Mouse (Mus musculus): ENCODE measurements around the gene Oaz1. TPM values are rescaled to one million over a fixed set of nuclear protein-coding genes. Genes with fewer than 3 reads are reported as not detected.
"Not testable (repeated sequence)": the region's sequence is repeated elsewhere in the genome, so short reads cannot be mapped to it uniquely, and the experiment has no call there.

Oaz1 gene
- total RNA-seq, 2 experiments from 2014 or later = 579 to 691 TPM

GRCm38 (mm10) chr10:80805925-80806324 is 20.5 kb upstream of the Oaz1 start:
- TF ChIP-seq CTCF (IDR thresholded peaks at IDR 0.05) = peak; percentile 91
- DNase-seq = peak; percentile 85
- no peak overlapping the region for H3K4me3 ChIP-seq
- peak overlapping the region; percentile 9 for H3K27ac ChIP-seq
- intact Hi-C loops (cut with DNase I) = loop anchor here (5.0 kb wide), 1 partner anchor 59 kb away; no protein-coding TSS in a partner anchor

DNA sequence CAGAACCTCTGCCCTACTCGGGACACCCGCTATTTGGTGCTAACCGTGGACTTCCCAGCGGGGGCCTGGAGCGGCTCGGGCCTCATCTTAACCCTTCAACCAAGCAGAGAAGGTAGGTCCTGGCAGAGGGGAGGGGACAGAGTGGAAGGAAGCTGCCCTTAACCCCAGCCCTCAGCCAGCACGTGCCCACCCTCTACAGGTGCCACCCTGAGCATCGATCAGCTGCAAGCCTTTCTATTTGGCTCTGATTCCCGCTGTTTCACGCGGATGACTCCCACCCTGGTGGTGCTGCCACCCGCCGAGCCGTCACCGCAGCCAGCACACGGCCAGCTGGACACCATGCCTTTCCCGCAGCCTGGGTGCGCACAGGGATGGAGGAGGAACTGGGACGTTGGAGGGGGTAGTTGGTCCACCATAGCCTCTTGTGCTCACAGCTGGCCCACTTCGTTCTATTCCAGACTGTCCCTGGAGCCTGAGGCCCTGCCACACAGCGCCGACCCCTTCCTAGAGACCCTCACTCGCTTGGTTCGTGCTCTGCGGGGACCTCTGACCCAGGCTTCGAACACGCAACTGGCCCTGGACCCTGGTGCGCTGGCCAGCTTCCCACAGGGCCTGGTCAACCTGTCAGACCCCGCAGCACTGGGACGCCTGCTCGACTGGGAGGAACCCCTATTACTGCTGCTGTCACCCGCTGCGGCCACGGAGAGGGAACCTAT is 20.0 kb upstream of the Oaz1 start:
- intact Hi-C loops (cut with DNase I) = loop anchor here (5.0 kb wide), 1 partner anchor 59 kb away; no protein-coding TSS in a partner anchor
- Histone ChIP-seq H3K27ac (peak overlapping the region; percentile 82), H3K4me3 (peak overlapping the region; percentile 74)
- TF ChIP-seq CTCF (IDR thresholded peaks at IDR 0.05) = no peak
- peak; percentile 34 for DNase-seq

DNA sequence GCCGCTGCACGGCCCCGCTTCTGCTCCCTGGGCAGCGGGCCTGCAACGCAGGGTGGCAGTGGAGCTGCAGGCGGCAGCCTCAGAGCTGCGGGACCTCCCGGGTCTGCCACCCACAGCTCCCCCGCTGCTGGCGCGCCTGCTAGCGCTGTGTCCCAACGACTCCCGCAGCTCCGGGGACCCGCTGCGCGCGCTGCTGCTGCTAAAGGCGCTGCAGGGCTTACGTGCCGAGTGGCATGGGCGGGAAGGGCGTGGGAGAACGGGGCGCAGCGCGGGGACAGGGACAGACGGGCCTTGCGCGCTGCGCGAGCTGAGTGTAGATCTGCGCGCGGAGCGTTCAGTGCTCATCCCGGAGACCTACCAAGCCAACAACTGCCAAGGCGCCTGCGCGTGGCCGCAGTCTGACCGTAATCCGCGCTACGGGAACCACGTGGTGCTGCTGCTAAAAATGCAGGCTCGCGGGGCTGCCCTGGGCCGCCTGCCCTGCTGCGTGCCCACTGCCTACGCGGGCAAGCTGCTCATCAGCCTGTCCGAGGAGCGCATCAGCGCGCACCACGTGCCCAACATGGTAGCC is 19.3 kb upstream of the Oaz1 start:
- intact Hi-C loops (cut with DNase I) = loop anchor here (5.0 kb wide), 1 partner anchor 60 kb away; no protein-coding TSS in a partner anchor
- Histone ChIP-seq H3K27ac (peak overlapping the region; percentile 82), H3K4me3 (peak overlapping the region; percentile 74)
- DNase-seq = peak; percentile 92
- no peak for TF ChIP-seq CTCF (IDR thresholded peaks at IDR 0.05)

DNA sequence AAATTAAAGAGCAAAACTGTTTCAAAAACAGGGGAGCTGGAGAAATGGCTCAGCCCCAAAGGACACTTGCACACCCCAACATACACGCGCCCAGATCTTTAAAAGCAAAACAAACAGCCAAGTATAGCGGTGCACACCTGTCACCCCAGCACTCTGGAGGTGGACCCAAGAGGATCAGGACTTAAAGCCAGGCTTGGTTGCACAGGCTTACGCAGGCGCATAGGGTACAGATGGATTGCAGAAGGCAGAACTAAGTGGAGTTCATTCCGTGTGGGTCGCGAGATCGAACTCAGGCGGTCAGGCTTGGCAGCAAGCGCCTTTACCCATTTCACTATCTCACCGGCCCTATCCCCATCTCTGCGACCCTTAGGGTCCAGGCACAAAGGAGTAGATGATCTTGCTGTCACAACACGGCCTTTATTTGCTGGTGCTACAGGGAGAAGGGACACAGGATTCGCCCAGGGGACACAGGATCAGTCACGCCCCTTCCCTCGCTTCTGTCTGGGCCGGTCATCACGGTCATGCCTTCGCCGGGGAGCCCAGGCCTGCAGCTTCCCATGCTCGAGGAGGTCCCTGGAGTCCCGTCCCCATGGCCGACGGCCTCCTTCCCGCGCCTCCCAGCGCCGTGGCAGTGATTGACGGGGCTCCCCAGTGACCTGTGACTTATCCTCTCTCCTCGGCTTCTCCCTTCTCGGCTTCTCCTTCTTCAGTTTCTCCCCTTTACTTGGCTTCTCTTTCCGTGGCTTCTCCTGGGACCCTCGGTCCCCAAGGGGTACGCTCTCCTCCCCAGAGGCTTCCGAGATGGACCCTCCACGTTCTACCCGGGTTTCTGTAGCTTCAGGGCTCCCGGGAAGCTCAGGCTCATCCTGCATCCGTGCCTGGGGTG is 18.1 kb upstream of the Oaz1 start:
- intact Hi-C loops (cut with DNase I) = loop anchor here (5.0 kb wide), 1 partner anchor 61 kb away; no protein-coding TSS in a partner anchor
- TF ChIP-seq CTCF (IDR thresholded peaks at IDR 0.05) = no peak
- DNase-seq = peak; percentile 36
- H3K27ac ChIP-seq = peak overlapping the region; percentile 82
- H3K4me3 ChIP-seq = peak overlapping the region; percentile 74

DNA sequence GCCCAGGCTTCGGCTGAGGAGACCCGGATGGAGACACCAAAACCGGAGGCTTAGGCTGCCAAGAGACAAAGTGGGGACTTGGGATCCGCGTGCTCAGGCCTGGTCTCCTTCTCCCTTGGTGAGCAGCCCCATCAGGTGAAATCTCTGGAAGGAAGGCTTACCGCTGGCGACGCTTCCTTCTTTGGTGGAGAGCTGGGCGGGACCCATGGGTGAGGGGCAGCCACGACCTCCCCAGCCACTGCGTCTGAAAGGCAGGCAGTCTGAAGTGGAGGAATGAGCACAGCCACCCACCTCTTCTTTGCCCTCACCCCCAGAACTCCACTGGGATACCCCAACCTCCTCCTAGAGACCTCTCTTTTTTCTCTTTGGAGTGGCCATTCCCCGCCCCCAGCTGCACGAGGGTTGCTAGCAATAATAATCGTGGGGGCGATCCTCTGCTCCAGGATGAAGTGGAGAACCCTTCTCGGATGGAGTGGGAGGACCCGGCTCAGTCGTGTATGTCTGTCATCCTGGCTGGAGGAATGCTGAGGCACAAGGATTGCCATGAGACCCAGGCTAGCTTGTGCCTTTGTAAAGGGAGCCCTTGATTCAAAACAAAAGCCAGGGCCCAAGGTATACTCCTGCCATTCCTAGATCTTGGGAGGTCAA is 17.3 kb upstream of the Oaz1 start:
- no peak for TF ChIP-seq CTCF (IDR thresholded peaks at IDR 0.05)
- peak; percentile 20 for DNase-seq
- intact Hi-C loops (cut with DNase I) = loop anchor here (5.0 kb wide), 1 partner anchor 62 kb away; no protein-coding TSS in a partner anchor
- H3K4me3 ChIP-seq = peak overlapping the region; percentile 74
- peak overlapping the region; percentile 82 for H3K27ac ChIP-seq

DNA sequence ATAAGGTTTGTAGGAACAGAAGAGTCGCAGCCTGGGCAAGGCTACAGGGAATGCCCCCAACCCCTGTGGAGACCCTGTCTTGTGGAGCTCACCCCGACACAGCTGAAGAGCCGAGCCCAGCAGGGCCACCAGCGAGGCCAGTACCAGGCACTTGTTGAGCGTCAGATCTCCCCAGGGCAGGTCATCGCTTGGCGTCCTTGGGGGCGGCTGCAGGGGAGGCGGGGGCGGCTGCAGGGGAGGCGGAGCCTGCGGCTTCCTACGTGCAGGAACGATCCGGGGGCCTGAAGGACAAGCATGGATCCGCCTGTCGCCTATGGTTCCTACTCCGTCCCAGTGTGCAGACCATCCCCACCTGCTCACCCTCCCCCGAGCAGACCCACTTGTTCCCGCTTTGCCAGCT is 16.4 kb upstream of the Oaz1 start:
- Histone ChIP-seq H3K4me3 (peak overlapping the region; percentile 33), H3K27ac (peak overlapping the region; percentile 46; the same call in 1 of the 2 replicates)
- TF ChIP-seq CTCF (IDR thresholded peaks at IDR 0.05) = no peak
- peak; percentile 25 for DNase-seq
- intact Hi-C loops (cut with DNase I) = no loop called here

- DNase-seq = peak; percentile 81
- no peak for TF ChIP-seq CTCF (IDR thresholded peaks at IDR 0.05)
- Histone ChIP-seq H3K27ac (peak overlapping the region; percentile 97), H3K4me3 (peak overlapping the region; percentile 77)
- intact Hi-C loops (cut with DNase I) = no loop called here
Measured at GRCm38 (mm10) chr10:80812391-80813041, 13.9 kb upstream of the Oaz1 start.

GRCm38 (mm10) chr10:80813366-80813765 is 13.1 kb upstream of the Oaz1 start, which contains the start of gene Jsrp1:
TSS of gene Jsrp1 (minus strand) at chr10:80813498.
- peak within 1 kb of the TSS; percentile 97 for H3K27ac ChIP-seq
- intact Hi-C loops (cut with DNase I) = no loop called here
- no peak for TF ChIP-seq CTCF (IDR thresholded peaks at IDR 0.05)
- peak; percentile 91 for DNase-seq
- peak within 1 kb of the TSS; percentile 77 for H3K4me3 ChIP-seq

- no peak overlapping the region for H3K4me3 ChIP-seq
- no peak for DNase-seq
- intact Hi-C loops (cut with DNase I) = no loop called here
- no peak overlapping the region; the same call in 1 of the 2 replicates for H3K27ac ChIP-seq
- peak; percentile 22; the same call in 1 of the 2 replicates for TF ChIP-seq CTCF (IDR thresholded peaks at IDR 0.05)
Measured at GRCm38 (mm10) chr10:80814800-80815199, 11.7 kb upstream of the Oaz1 start.

DNA sequence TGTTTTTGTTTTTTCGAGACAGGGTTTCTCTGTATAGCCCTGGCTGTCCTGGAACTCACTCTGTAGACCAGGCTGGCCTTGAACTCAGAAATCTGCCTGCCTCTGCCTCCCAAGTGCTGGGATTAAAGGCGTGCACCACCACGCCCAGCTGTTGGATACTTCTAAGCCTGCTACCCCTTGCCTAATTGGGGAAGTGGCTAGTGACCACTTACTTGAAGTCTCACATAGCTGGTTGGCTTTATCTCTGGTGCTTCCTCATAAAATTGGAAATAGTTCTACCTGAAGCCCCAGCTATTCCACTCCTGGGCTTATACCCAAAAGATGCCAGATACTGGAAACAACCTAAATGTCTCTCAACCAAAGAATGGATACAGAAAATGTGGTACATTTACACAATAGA is 10.2 kb upstream of the Oaz1 start:
- intact Hi-C loops (cut with DNase I); H3K4me3 ChIP-seq; H3K27ac ChIP-seq: not testable (repeated sequence)
- peak; percentile 11 for DNase-seq

- Histone ChIP-seq H3K4me3 (no peak overlapping the region), H3K27ac (no peak overlapping the region)
- TF ChIP-seq CTCF (IDR thresholded peaks at IDR 0.05) = no peak
- intact Hi-C loops (cut with DNase I) = no loop called here
- DNase-seq = peak; percentile 14
Measured at GRCm38 (mm10) chr10:80817164-80817563, 9.3 kb upstream of the Oaz1 start.

Data from gastrocnemius, adult 2 months (tissue).